Mouse (Mus musculus) left cerebral cortex, adult 8-10 months (tissue): Measurements from ENCODE around the gene Cfap65. TPM values are rescaled to one million over a fixed set of nuclear protein-coding genes. Genes with fewer than 3 reads are reported as not detected.

Source experiments
- DNase-seq, 2 experiments: peaks; one replicate each; pipeline ENCODE4 v3.0.0; 2022; ENCODE audit warnings: low spot score in 2 of 2
- microRNA-seq, 2 experiments: library from miRNA; unstranded; fragments of <30 nt; microRNA quantifications; one replicate each; pipeline ENCODE4 v1.2.0; 2022
- total RNA-seq, 4 experiments: library from RNA; stranded (reverse); gene quantifications; 2 replicates each; pipeline ENCODE4 v1.2.4; 2022

Gene Cfap65
- total RNA-seq, 4 experiments from 2014 or later: 2.6 to 4.8 (median 3.8) TPM

DNA sequence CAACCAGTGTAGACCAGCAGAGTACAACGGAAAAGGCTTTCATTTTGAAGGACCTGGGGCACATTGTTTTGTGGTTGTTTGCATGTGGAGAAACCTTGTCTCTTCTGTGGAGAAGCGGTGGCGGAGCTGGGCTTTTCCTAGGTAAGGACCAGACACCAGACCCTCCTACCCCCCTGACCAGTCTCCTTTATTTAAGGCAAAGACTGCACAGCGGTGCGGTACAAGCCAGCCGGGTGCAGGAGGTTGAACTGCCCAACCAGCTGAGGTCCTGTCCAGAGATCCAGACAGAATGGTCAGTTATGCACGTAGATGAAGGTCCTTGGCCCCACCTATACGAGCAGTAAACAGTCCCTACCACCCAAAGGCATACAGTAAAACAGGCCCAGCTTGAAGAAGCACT, 52.6 kb downstream of the Cfap65 start:
- no peak for DNase-seq

DNA sequence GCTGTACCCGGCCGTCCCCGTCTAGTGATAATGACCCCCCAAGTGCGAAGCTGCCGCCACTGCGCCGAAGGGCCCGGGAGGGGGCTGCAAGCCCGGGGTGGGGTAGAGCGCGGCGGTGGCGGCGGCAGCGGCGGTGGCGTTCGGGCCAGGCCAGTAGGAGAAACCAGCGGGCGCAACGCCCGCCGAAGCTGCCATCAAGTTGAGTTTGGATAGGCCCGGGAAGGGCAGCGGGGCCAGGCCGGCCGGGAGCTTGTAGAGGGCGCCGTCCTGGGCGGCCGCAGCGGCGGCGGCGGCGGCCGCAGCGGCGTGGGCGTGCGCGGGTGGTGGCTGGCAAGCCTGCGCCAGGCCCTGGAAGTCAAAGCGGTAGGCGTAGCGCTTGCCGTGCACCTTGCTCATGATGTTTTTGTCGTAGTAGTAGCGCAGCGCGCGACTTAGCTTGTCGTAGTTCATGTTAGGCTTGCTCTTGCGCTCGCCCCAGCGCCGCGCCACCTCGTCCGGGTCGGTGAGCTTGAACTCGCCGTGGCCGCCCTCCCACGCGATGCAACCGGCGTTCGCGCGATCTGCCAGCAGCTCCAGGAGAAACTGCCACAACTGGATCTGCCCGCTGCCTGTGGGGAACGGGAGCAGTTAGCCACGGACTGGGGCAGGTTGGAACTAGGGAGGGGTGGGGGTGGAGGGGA, 53.2 kb downstream of the Cfap65 start:
- DNase-seq: no peak

DNA sequence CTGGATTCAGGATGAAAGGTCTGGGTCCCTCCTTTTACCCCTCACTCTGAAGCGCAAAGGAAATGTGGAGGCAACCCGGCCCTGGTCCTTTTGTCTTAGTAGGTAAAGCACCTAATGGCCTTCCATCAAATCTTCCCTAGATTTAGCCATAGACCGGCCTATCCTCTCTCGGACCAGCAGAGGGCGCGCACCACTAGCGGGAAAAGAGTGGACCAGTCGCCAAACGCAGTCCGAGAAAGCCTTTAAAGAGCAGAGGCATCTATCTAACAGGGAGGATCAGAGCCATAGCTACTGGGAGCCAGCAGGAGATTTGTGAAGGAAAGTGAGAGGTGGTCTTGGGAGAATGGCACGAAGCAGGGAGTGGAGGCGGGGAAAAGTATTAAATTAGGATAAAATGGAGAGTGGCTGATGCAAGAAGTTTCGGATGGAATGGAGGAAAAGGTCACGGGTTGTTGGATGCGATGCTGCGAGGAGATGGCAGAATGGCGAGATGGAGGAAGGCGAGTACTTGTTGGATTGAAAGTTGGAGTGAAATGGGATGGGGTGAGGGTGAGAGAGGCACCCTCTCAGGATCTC, 54.5 kb downstream of the Cfap65 start:
- DNase-seq: no peak

DNA sequence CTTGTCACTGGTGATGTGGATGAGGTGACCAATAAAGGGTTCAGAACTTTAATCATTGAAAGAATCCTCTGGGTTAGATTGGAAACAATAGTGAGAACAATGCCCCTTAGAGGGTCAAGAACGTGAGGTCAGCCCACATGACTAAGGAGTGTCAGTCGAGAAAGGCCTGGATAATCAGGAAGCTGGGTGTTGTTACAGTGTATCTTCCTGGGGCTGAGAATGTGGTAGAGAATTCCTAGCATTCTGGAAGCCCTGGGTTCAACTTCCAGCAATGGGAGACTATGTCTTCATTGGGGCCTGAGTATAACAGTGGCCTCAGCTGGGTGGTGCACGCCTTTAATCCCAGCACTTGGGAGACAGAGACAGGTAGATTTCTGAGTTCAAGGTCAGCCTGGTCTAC, 58.2 kb downstream of the Cfap65 start:
- DNase-seq: no peak

DNA sequence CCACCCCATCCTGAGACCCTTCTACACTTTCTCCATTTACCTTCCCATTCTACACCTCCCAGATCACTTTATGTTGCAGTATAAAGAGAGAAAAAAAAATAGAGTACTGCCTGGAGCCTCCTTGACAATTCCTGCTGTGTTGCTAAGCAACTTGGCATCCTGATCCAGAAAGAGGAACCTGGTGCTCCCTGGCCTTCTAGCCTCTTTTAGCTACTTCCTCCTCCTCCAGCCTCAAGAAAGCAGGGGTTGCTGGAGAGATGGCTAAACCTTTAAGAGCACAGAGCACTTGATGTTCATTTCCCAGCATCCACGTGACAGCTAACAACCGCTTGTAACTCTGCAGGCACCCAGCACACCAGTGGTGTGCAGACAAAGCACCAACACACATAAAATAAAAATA, 63.2 kb downstream of the Cfap65 start:
- DNase-seq: no peak

DNA sequence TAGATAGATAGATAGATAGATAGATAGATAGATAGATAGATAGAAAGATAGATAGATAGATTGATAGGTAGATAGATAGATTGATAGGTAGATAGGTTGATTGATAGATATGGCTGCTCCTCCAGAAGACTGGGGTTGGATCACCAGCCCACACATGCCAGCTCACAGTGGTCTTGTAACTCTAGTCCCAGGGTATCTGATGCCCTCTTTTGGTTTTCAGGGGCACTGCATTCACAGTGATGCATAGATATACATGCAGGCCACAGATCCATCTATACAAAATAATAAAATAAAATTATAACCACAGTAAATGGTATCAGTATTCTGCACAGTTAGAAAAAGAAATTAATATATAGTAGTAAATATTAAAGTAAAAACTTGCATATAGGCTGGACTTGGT, 73.6 kb downstream of the Cfap65 start:
- DNase-seq: no peak

DNA sequence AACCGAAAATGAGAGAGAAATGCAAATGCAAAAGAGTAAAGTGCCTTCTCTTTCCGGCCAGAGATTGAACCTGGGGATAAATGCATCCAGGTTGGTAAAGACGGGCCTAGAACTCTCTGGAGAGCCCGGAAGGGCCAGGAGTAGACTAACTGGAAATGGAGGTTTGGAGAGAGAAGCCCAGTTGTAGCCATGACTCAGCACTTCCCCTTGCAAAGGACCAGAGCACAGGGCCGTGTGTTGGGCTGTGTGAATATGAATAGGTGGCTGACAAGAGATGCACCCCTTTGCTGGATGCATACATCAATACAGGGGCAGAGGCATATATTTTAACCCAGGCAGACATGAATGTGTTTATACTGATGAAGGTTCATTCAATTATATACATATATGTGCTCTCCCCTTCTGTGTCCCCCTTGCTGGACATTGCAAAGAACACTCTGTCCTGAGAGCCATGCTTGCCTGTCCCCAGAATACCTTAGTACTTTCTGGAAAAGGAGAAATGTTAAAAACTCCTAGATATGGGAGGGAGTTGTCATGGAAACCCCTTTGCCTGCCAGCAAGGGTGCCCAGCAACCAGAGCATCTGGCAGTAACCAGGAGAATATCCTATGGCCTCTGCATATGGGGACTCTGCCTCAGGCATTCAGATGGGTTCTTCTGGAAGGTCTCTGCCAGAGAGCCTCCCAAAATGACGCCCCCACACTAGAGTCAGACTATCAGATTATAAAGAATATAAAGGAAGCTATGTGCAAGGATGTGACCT, 76.0 kb downstream of the Cfap65 start:
- peak in 1 of 2 experiments; percentile 56 for DNase-seq

DNA sequence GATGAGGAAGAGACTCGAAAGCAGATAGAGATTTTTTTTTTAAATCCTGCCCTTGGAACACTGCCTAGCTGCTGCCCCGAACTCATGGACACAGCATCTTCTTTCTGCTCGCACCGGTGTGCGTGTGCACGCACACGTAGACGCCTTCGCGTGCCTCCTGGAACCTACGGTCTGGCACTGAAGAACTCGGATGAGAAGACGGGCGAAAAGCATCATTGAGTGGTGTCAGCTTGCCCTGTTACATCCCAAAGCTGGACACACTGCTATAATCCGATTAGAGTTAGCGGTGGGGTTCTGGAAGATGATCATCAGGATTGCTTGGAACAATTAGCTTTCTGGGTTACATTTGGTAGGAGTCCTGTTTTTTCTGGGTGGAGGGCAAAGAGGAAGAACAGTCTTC, 76.6 kb downstream of the Cfap65 start:
- DNase-seq: no peak

DNA sequence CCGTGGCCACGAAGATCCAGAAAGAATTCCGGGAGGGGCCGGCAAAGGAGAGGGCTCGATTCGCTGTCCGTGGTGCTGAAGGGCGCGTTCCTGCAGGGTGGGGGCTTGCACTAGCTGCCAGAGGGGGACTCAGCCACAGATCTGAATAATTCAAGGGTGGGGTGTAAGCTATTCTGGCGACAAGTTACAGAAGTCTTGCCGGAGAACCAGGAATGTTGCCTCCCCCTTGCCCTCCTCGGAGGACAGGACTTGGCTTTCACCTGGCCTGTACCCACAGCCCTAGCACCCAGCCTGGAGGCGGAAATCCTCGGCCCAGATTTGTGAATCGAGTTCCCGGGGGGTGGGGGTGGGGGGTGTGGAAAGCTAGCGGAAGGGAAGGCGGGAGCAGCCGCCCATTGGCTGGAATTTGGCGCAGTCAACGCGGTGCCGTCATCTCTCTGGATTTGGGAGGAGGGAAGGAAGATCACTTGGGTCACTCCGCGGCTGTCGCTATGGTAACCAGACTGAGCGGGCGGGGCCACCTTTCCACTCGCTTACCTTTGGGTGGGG, 77.2 kb downstream of the Cfap65 start:
- peak; percentile 69 to 89 for DNase-seq

DNA sequence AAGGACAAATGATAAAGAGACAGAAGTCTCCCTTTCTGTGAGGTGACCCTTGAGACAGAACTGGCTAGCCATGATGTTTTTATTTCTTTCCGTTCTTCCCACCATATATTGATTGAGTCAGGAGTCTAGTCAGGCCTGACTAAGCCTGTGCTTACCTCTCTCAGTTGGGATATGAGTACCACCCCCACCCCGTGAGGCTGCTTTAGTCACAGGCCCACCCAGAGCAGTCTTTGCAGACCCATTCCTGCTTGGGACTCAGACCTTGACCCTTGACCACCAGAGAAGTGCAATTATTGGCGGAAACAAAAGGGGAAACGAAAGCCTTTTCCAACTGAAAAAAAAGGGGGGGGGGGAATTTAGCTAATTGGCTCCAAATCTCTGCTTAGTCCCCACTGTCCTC, 77.7 kb downstream of the Cfap65 start:
- DNase-seq: no peak

DNA sequence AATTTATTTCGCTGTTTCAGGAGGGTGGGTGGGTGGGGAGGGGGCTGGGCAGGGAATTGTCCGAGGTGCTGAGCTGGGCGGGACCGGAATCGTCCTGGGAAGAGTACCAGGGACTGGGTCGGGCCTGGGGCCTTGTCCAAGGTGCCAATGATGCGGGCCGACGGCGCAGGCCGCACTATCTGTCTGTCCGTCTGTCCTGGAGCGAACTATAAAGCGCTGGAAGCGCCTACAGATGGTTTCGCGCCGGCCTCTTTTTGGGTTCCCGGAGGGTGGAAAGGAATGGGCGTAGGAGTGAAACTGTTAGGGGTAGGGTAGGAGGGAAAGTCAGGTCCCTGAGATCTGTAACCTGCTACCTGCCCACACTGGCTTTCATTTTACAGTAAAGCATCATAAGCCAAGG, 78.2 kb downstream of the Cfap65 start:
- no peak for DNase-seq

DNA sequence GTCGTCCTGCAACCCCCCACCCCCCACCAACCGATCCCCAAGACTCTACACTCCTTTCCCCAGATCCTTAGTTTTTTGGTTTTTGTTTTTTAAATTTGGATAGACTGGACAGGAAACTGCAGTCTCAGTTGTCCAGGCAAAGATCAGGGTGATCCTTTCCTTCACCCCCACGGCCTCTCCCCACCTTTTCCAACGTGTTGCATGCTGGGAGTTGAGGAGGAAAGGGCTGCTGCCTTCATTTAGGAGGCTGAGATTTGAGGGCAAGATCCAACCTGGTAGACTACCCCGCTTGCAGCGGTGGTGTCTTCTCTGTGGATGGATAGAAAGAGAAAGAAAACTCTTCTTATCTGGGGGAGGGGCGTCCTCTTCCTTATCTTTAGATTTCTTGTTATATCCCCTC, 78.6 kb downstream of the Cfap65 start:
- DNase-seq: no peak

DNA sequence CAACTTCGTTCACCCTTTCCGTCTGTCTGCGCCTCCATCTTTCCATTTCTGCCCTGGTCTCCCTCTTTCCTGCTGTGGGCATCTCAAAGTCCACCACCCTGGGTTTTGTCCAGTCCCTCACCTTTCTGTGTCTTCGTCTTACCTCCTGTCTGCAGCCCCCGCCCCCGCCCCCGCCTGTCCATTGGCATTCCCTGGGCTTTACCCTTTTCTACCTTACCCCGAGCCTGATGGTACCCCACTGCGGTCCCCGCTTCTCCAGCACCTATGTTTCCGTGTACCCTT, 79.0 kb downstream of the Cfap65 start:
- DNase-seq: no peak

DNA sequence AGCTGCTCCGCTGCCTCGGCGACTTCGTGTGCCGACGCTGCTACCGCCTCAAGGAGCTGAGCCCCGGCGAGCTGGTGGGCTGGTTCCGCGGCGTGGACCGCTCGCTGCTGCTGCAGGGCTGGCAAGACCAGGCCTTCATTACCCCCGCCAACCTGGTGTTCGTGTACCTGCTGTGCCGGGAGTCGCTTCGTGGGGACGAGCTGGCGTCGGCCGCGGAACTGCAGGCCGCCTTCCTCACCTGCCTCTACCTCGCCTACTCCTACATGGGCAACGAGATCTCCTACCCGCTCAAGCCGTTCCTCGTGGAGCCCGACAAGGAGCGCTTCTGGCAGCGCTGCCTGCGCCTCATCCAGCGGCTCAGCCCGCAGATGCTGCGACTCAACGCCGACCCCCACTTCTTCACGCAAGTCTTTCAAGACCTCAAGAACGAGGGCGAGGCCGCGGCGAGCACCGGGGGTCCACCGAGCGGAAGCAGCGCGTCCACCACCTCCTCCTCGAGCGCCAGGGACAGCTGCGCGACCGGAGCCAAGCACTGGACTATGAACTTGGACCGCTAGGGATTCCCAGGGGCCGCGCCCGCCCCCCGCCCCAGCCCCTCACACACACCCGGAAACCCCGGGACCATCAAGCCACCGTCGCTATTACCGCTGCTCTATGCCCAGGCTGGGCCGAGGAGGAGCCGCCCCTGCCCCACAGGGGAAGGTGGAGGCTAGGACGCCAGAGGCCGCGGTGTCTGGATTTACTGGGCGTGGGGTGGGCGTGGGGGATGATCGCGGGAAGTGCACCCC, 79.6 kb downstream of the Cfap65 start:
- no peak for DNase-seq

DNA sequence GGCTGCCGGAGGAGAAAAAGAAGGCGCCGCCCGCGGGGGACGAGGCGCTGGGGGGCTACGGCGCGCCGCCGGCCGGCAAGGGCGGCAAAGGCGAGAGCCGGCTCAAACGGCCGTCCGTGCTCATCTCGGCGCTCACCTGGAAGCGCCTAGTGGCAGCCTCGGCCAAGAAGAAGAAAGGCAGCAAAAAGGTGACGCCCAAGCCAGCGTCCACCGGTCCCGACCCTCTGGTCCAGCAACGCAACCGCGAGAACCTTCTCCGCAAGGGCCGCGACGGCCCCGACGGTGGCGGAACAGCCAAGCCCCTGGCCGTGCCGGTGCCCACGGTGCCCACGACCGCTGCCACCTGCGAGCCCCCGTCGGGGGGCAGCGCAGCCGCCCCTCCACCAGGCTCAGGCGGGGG, 80.2 kb downstream of the Cfap65 start:
- no peak for DNase-seq

DNA sequence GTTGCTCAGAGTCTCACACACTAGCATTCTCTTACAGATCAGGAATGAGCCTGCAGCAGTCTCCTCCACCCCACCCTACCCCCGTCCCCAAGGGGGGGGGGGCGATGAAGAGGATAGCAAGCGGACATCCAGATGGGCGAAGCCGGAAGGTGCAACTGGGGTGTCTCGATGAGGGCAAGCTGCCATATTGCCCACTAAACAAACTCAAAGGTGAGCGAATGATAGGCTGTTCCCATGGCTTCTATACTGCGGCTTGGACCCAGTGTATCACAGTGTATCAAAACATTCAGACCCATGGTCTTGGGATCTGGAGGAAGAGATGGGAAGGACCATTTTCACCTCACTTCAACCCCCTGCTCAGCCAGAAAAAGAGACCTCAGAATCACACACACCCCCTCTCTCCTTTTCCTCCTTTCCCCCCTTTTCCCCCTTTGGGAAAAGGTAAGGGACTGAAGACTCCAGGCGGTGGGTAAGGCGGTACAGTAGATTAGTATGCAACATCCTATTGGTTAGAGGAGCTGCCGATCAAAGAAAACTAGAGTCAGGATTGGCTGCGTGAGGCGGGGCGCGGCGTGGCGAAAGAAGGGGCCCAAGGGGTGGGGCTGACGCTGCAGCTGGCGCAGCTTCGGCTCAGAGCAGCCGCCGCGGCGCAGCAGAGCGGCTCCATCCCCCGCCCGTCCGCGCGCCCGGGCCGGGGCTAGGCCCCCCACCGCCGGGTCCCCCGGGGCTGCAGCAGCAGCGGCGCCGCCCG, 80.9 kb downstream of the Cfap65 start, which contains the start of gene Cdk5r2:
TSS of gene Cdk5r2 (plus strand) at position 629 of the 751 bp plus-strand sequence.
- DNase-seq: peak; percentile 79 to 92

Small RNA genes within 50 kb of the gene (microRNA-seq; reads per million reads assigned to microRNA genes)
- 506 to 520 reads per million in 2 experiments for gene Mir375

Other genes starting within 250 kb of the Cfap65 start
- gene Cyp27a1, start 222.0 kb downstream of the Cfap65 start, total RNA-seq: 1 to 10 TPM; 6.5 to 8.5 (median 7.8) TPM
- under 1 TPM; 0.13 to 0.64 (median 0.48) TPM for gene Prkag3, start 186.4 kb downstream of the Cfap65 start, total RNA-seq
- 1 to 10 TPM; 2.4 to 3.7 (median 2.5) TPM for gene Wnt6, start 163.7 kb downstream of the Cfap65 start, total RNA-seq
- gene Wnt10a, start 144.1 kb downstream of the Cfap65 start, total RNA-seq: 10 to 100 TPM; 11.0 to 11.8 (median 11.2) TPM
- gene Cdk5r2, start 80.7 kb downstream of the Cfap65 start, total RNA-seq: 100 to 1,000 TPM; 264 to 303 (median 291) TPM
- under 1 TPM in 1 of 4 experiments, not detected in 3; 0.37 TPM for gene Fev, start 50.2 kb downstream of the Cfap65 start, total RNA-seq
- under 1 TPM in 1 of 4 experiments, not detected in 3; 0.58 TPM for gene Cryba2, start 42.5 kb downstream of the Cfap65 start, total RNA-seq
- under 1 TPM; 0.19 to 0.49 (median 0.27) TPM for gene Ihh, start 16.1 kb upstream of the Cfap65 start, total RNA-seq
- gene Nhej1, start 189.6 kb upstream of the Cfap65 start, total RNA-seq: 1 to 10 TPM; 2.0 to 4.8 (median 3.3) TPM
- gene Slc23a3, start 198.3 kb upstream of the Cfap65 start, total RNA-seq: 1 to 10 TPM in 2 of 4 experiments, under 1 TPM in 2; 0.59 to 1.7 (median 1.2) TPM
- 10 to 100 TPM; 31.6 to 36.5 (median 33.8) TPM for gene Cnppd1, start 207.1 kb upstream of the Cfap65 start, total RNA-seq
- gene Retreg2, start 207.2 kb upstream of the Cfap65 start, total RNA-seq: 100 to 1,000 TPM; 202 to 212 (median 206) TPM
- 10 to 100 TPM; 27.2 to 29.4 (median 28.0) TPM for gene Zfand2b, start 233.0 kb upstream of the Cfap65 start, total RNA-seq
- gene Abcb6, start 244.8 kb upstream of the Cfap65 start, total RNA-seq: 10 to 100 TPM; 26.2 to 29.9 (median 28.8) TPM